Mouse (Mus musculus): ENCODE measurements at regions not wholly inside any gene's neighbourhood (a gene's known extent, or its start where the extent isn't known, plus 50 kb on each side); places are given as distances from the start of the nearest gene placed in this dataset.

- no peak for DNase-seq
Observed at GRCm38 (mm10) chr8:126807171-126807768, 138.4 kb downstream of the Tomm20 start.

GRCm38 (mm10) chr8:126806591-126806990 lies 139.1 kb downstream of the Tomm20 start:
- no peak for DNase-seq

DNA sequence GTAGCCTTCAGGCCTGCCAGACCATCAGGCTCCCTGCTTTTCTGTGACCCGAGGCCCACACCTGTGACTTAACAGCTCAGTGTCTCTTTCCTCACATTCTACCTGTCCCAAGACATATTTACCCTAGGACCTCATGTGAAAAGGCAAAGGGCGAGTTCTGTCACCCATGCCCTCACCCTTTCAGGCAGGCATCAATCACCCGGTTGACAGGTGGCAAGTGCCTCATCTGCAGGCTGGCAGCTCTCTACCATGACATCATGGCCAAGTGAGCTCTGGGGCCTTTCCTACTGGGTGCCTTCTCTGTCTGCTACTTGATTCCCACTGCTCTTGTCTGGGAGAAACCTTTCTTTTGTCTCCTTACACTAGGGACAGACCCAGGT lies 139.5 kb downstream of the Tomm20 start:
- DNase-seq: no peak

GRCm38 (mm10) chr8:126805365-126806180 lies 140.1 kb downstream of the Tomm20 start:
- no peak for DNase-seq

DNA sequence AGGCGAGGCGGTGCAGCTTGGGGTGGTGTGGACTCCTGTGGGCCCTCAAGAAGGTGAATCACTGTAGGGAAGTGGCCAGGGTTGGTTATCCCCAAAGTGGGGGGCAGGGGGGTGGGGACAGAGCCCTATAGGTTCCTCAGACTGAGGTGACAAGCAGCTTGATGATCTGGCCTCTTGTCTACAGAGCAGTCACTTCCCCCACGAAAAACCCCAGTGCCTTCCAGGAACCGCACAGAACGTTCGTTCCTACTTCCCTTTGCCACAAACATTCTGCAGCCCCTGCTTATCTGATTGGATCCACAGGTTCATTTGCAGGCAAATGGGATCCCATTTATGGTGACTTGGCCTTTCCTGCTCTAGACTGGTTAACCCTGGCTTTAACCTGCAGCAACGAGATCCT lies 141.5 kb downstream of the Tomm20 start:
- DNase-seq: no peak

DNA sequence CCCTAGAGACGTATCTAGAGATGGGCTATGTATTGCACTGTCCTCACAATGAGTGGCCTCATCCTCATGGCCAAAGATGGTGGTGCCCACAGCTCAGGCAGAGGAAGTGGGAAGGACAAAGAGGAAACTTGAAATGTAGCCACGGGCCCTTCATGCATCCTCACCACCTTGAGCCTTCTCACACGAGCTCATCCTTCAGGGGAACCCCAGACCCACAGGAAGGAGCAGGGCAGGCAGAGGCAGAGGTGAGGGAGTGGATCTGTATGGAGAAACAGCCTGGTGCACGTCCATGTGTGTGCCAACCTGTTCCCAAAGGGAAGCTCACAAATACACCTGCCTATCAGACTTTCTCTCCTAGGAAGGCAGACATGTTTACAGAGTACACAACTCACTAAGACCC lies 143.0 kb downstream of the Tomm20 start:
- DNase-seq: no peak

- no peak for DNase-seq
Observed at GRCm38 (mm10) chr8:126800976-126801375, 144.7 kb downstream of the Tomm20 start.

DNA sequence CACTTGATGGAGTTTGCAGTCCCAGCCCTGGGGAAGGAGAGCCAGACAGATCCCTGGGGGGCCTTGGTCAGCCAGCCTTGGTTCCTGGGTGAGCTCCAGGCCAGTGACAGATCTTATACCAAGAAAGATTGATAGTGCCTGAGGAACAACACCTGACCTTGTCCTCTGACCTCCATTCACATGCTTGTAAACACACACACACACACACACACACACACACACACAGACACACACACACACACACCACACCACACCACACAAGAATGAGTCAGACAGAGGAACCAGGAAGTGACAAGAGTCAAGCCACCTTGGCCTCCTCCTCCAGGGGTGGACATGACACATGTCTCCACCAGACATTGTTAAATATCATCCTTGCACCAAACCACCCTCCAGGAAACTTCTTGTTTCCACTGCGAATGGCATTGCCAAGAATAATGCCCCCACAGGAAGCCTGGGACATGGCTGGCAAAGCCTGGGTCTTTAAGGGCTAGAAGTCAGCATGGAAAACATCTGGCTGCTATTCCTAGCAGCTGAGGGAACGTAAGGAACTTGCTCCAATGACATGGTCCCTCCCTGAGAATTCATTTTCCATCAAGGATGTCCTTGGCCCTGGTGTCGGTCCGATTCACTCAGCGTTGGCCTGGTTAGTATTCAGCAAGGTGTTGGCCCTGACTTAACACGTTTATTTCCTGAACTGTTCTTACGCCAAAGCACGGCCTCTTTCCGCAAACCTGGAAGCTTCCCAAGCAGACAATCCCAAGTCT lies 147.9 kb downstream of the Tomm20 start:
- no peak for DNase-seq

DNA sequence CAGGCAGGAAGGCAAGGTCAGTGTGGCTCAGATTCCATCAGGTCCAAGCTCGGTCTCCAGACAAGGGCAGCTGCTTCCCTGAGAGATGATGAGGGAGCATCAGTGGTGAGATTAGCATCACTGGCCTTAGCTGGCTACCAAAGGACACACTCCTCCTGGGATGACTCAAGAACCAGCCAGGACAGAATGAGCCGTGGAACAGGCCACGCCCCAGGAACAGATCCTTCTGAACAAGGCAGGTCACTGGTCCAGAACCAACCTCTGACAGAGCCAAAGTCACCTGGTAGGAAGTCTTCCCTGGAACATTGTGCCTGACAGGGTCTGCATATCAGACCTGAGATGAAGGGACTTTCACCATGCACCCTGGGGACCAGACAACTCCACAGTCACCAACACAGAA lies 152.0 kb downstream of the Tomm20 start:
- no peak for DNase-seq

GRCm38 (mm10) chr8:126791069-126791468 lies 154.6 kb downstream of the Tomm20 start:
- no peak for DNase-seq

DNA sequence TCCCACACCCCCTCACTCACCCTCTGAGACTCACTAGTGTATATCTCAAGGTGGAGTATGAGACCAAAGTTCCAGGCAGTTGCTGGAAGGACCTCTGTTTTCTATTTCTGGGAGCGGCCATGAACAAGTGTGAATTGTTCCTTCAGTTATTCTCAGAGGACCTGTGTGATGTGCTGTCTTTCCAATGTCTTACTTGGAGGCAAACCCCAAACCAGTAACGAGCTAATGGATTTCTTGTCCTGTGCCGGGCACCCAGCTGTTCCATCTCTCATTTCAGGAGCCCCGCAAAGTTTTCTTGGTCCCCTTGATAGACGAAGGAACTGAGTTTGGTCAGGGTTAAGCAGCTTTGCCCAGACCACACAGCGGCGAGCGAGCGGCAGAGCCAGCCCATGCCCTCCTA lies 155.4 kb downstream of the Tomm20 start:
- DNase-seq: no peak

DNA sequence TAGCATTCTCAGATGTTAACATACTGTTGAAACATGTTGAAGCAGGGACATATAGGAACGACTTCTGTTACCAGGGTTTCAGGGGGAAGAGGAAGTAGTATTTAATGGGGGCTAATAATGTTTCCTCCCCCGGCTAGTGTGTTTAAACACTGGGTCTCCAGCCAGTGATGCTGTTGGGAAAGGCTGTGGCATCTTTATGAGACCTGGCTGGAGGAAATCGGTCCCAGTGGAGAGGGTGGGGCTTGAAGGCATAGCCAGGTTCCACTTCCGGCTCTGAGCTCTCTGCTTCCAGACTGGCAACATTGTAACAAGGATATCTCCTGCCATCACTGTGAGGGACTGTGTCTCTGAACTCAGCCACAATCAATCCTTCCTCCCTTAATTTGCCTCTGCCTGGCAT lies 156.6 kb downstream of the Tomm20 start:
- DNase-seq: no peak

- no peak for DNase-seq
Observed at GRCm38 (mm10) chr8:126788669-126789068, 157.0 kb downstream of the Tomm20 start.

- DNase-seq: no peak
Observed at GRCm38 (mm10) chr8:126787398-126787797, 158.2 kb downstream of the Tomm20 start.

- no peak for DNase-seq
Observed at GRCm38 (mm10) chr8:126785211-126785610, 160.4 kb downstream of the Tomm20 start.

- no peak for DNase-seq
Observed at GRCm38 (mm10) chr8:126784604-126785003, 161.0 kb downstream of the Tomm20 start.

GRCm38 (mm10) chr8:126783703-126784440 lies 161.8 kb downstream of the Tomm20 start:
- DNase-seq: no peak

DNA sequence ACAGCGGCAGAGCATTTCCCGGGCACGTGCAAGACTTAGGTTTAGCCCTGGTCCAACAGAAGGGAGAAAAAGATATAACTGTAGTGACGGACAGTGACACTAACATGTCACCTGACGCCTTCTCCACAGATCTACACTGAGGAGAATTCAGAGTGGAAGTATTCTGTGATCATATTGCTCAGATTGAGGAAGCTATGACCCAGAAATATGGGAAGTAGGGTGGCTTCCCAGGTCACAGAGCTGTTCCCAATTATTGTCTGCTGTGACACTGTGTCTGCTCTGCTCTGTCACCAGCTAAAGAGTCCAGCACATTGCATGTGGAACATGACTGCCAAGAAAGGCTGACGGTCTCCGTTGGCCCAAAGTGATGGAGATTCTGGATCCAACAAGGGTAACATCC lies 167.0 kb downstream of the Tomm20 start:
- DNase-seq: no peak

DNA sequence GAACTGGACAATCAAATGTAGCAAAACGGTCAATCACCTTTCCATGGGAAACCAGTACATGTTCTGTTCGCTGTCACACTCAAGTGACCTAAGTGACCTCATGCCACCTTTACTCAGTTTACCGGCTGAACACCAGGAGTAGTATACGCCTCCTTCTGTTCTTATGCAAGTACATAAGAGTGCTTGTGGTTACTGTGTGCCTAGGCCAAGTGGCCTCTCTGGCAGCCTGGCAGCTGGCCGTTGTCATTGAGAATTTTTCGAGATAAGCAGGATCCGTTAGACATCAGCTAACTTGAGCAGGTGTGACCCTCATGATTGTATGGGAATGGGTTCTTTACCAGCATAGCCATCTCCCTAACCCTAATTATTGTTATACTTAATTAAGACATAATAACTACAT lies 167.5 kb downstream of the Tomm20 start:
- DNase-seq: no peak

GRCm38 (mm10) chr8:126776605-126777469 lies 168.8 kb downstream of the Tomm20 start:
- DNase-seq: no peak

DNA sequence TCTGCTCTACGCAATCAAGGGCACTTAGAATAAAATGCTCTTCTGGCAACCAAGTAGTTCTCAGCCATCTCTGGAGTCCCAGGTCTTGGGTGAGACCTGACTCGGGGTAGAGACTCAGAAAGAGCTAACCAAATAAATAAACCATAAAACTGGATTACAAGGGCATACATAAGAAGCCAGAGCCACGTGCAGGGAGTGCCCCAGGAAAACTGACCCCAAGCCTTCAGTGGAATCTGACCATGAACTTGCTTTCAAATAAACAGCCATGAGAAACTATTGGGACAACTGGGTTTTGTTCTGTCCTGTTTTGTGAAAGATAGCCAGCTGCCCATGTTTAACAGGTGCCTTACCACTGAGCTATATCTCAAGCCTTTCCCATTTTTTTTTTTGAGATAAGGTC lies 170.3 kb downstream of the Tomm20 start:
- DNase-seq: no peak

- DNase-seq: no peak
Observed at GRCm38 (mm10) chr8:126774816-126775215, 170.8 kb downstream of the Tomm20 start.

Data from cerebellum, adult 8-10 months (tissue).